Mouse (Mus musculus): ENCODE results near the gene Tm9sf4.

Gene Tm9sf4

DNA sequence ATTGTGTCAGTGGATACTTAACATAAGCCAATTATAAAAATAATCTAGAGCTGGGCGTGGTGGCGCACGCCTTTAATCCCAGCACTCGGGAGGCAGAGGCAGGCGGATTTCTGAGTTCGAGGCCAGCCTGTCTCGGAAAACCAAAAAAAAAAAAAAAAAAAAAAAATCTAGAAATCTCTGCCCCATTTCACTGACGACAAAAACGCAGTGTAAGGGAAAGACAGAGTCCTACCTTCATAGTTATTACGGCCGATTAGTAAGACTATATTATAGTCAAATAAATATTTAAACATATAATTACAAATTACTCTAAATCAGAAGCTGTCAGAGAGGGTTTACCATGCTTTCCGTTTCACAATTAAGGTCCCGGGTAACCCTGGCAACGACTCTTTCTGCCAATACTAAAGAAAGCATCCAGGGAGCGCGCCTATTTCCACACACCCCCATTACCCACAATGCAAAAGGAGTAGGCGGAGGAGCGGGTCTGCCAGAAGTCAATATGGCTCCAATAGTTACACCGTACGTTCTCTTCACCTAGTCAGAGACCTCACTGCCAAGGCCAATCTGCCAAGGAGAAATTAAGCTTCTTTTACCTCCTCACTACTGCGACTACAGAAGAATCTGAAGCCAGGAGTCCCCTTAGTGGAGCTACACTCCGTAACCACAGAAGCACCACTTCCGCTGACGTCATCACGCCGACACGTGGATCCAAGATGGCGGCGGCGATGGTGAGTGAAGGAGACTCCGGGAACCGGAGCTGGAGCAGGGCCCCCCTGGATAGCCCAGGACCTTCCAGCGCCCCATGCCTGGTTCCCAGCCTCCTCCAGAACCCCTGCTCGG is at the start of gene Tm9sf4:
TSS of gene Tm9sf4 (plus strand) at position 460 of the 840 bp plus-strand sequence.
- ATAC-seq (ENCODE audit: insufficient number of reproducible peaks, low FRiP score, low TSS enrichment), result peak; percentile 90

GRCm38 (mm10) chr2:153115679-153116081 is 45.4 kb upstream of the Tm9sf4 start:
- ATAC-seq (ENCODE audit: insufficient number of reproducible peaks, low FRiP score, low TSS enrichment), result no peak

GRCm38 (mm10) chr2:153117051-153117486 is 44.0 kb upstream of the Tm9sf4 start:
- no peak for ATAC-seq (ENCODE audit: insufficient number of reproducible peaks, low FRiP score, low TSS enrichment)

DNA sequence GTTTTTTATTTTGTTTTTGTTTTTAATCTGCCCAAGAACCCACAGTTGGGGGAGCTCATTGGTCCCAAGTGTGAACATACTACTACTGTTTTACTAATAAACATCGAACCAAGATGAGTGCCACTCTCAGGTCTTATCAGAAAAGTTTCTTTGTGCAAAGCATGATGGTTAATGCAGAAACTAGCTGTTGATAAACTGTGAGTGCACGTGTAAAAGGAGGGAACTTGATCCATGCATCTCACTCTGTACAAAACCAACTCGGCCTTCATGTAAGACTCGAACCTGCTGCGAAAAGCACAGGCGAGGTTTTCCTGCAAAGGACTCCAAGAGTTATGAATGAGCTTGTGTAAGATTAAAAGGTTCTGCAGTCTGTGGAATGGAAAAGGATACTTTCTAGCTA is 41.6 kb upstream of the Tm9sf4 start:
- ATAC-seq (ENCODE audit: insufficient number of reproducible peaks, low FRiP score, low TSS enrichment), result no peak

DNA sequence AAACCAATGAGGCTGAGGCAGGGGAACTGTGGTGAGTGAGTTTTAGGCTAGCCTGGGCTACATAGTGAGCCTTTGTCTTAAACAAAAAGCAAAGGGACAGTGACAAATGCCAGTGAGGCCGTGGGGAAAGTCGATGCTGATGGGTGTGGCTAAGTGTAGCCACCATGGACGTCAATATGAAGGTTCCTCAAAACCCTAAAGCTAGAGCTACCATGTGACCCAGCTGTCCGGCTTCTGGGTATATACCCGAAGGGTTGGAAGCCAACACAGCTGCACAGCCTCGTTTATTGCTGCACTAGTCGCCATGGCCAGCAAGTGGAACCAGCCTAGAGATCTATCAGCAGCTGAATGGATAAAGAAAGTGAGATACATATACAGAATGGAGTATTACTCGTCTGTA is 41.0 kb upstream of the Tm9sf4 start:
- no peak for ATAC-seq (ENCODE audit: insufficient number of reproducible peaks, low FRiP score, low TSS enrichment)

- no peak for ATAC-seq (ENCODE audit: insufficient number of reproducible peaks, low FRiP score, low TSS enrichment)
These were observed 39.1 kb upstream of the Tm9sf4 start for GRCm38 (mm10) chr2:153121821-153122615.

GRCm38 (mm10) chr2:153122701-153123100 is 38.4 kb upstream of the Tm9sf4 start:
- no peak for ATAC-seq (ENCODE audit: insufficient number of reproducible peaks, low FRiP score, low TSS enrichment)

DNA sequence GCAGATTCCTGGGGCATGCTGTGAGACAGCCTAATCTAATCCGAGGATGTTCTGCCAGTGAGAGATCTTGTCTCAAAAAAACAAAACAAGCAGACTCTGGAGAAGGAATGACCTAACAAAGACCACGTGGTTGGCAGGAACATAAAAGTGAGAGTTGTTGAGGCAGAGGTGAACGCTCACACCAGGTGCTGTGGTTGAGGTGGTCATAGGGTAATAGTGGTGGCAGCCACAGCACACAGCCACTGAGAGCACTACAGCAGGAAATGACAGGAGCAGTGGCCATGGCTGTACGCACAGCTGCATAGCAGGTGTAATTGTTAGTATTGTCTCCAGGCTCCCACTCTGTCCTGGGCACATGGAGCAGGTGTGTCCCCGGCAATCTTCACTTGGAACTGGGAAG is 35.2 kb upstream of the Tm9sf4 start:
- ATAC-seq (ENCODE audit: insufficient number of reproducible peaks, low FRiP score, low TSS enrichment), result no peak

- no peak for ATAC-seq (ENCODE audit: insufficient number of reproducible peaks, low FRiP score, low TSS enrichment)
These were observed 30.1 kb upstream of the Tm9sf4 start for GRCm38 (mm10) chr2:153131019-153131418.

DNA sequence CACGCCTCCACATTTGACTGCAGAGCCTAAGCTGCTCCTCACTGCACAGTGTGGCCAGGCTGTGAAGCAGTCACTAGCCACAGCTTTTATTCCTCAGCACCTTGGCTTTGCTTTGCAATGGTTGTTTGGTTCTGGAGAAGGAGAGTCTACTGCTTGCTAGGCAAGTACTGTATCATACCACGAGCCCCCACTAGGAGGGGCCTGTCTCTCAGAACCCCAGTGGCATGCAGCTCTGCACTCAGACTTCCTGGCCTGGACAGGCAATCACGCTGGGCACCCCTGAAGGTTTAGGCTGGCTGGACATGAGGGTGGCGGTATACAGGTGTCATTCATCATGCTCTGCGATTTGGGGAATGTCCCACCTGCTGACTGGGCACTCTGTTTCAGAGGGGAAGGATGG is 26.9 kb upstream of the Tm9sf4 start:
- ATAC-seq (ENCODE audit: insufficient number of reproducible peaks, low FRiP score, low TSS enrichment), result no peak

DNA sequence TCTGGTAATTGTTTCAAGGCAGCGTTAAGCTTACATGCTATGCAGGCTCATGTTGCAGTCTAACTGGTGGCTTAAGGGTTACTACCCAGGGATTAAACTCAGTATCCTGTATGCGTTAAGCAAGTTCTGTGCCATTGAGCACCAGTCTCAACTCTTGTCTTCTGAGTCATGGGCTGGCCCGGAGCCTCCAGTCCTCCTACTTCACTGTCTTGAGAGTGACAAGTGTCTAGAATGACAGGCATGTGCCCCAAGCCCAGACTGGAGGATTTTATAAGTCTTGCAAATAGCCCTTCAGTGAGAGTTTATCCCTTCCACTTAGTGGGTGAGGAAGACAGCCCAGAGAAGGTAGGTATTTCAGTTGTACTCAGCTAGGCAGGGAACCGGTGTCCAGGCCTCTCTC is 24.9 kb upstream of the Tm9sf4 start:
- ATAC-seq (ENCODE audit: insufficient number of reproducible peaks, low FRiP score, low TSS enrichment), result no peak

DNA sequence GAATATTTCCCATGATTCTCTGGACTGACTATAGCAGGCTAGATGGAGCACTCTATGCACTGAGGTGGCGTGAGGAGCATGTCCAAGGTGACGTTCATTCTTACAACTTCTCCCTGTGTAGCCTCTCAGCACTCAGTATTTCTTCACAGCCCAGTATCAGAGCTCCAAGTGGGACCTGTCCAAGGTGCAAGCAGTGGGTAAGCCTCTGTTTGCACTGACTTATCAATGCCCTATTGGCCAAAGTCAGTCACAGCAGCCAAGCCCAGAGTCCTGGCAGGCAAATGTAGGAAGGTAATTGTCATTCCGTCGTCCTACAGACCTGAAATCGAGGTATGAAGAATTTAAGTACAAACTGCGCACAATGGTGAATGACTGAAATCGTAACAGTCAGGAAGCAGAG is 21.9 kb upstream of the Tm9sf4 start:
- no peak for ATAC-seq (ENCODE audit: insufficient number of reproducible peaks, low FRiP score, low TSS enrichment)

DNA sequence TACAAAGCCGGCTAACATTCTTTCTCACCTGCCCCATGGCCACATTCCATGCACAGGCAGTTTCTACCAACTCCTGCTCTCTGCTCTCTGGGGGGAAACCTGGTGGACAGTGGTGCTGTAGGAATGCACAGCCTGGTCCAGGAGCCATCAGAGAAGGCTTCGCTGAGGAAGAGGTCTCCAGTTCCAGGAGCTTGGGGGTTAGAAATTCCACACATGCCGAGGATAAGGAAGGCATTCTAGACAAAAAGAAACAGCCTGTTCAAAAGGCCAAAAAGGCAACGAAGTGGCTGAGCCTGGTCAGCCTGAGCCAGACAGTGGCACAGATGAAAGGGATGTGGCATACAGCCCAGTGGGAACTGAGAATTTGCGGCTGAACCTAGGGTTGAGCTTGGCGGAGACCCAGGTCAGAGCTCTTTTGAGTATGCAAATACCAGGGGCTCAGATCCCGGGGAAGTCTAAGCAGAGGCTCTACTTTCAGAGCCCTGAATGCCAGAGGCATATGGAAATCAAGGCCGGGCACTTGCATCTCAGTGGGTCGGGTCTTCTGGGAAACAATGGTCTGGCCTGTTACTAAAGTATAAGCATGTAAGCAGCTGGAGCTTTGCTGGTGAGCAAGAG is 21.0 kb upstream of the Tm9sf4 start:
- no peak for ATAC-seq (ENCODE audit: insufficient number of reproducible peaks, low FRiP score, low TSS enrichment)

DNA sequence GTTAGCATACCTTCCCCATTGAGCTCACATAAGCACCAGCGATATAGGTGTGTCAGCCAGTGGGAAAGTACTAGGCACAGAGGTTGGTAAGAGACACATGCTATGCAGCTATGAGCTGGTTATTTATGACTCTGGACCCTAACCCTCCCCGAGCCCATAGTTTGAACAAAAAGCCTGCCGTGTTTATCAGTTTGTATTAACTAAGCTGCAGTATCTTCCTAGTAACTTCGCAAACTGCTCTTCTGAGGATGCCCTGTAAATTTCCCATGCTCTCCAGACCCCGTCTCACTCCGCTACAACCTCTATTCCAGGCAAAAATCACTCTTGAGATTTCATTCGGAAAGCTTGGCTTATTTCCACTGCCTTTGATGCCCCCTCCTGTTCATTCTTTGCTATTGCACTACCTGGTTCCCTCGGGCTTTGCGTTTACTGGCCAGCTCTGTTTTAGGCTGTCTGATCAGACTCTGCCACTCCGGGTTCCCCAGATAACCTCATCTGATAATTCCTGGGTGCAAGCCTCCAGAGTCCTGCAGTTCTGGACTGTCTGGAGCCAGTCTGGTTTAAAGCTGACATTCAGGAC is 18.4 kb upstream of the Tm9sf4 start:
- ATAC-seq (ENCODE audit: insufficient number of reproducible peaks, low FRiP score, low TSS enrichment), result 0 out of 2 replicates have a peak, but pooled peaks have one; percentile 22

DNA sequence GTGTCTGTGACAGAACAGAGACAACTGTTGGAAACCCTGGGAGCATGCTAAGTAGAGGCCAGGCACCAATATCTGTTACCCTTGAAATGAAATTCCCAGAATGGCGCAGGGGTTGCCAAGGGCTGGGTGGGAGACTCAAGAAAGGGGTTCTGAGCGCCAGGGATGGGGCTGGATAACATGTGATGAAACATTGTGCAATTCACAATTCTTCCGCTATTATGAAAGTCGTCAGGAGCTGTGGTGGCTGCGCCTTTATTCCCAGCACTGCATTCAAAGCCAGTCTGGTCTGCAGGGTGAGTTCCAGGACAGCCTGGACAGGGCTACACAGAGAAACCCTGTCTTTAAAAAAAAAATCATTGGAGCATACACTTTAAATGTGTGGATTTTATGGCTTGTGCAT is 15.8 kb upstream of the Tm9sf4 start:
- no peak for ATAC-seq (ENCODE audit: insufficient number of reproducible peaks, low FRiP score, low TSS enrichment)

GRCm38 (mm10) chr2:153147236-153147635 is 13.9 kb upstream of the Tm9sf4 start:
- ATAC-seq (ENCODE audit: insufficient number of reproducible peaks, low FRiP score, low TSS enrichment), result no peak

DNA sequence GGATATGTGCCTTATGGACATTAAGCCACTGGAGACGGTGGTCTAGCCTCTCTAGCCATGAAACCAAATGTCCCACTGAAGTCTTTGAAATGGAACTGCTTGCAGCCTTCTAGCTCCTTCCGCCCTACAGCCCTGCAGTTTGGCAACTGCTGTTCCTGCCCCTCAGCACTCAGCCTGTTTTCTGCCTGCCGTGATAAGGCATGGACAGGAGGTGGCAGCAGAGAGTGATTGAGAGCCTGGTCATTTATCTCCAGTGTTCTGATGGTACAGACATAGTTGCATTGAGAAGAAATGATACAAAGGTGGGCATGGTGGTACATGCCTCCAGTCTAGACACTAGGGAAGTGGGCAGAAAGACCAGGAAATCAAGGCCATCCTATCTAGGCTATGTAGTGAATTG is 13.4 kb upstream of the Tm9sf4 start:
- peak; percentile 53 for ATAC-seq (ENCODE audit: insufficient number of reproducible peaks, low FRiP score, low TSS enrichment)

- ATAC-seq (ENCODE audit: insufficient number of reproducible peaks, low FRiP score, low TSS enrichment), result no peak
These were observed 11.4 kb upstream of the Tm9sf4 start for GRCm38 (mm10) chr2:153149742-153150141.

DNA sequence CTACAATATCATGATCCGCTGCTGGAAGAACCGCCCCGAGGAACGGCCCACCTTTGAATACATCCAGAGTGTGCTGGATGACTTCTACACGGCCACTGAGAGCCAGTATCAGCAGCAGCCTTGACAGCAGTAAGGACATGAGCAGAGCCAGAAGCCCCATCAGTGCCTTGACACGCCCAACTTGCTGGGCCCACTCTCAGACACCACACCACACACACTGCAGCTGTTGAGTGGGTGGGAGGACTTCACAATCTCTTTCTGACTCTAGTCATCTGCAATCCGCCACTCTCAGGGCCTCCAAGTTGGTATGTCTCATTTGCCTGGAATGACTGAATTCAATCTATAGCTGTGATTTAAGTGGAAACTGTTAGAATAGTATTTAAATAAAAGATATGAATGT is 10.1 kb upstream of the Tm9sf4 start:
- ATAC-seq (ENCODE audit: insufficient number of reproducible peaks, low FRiP score, low TSS enrichment), result no peak

DNA sequence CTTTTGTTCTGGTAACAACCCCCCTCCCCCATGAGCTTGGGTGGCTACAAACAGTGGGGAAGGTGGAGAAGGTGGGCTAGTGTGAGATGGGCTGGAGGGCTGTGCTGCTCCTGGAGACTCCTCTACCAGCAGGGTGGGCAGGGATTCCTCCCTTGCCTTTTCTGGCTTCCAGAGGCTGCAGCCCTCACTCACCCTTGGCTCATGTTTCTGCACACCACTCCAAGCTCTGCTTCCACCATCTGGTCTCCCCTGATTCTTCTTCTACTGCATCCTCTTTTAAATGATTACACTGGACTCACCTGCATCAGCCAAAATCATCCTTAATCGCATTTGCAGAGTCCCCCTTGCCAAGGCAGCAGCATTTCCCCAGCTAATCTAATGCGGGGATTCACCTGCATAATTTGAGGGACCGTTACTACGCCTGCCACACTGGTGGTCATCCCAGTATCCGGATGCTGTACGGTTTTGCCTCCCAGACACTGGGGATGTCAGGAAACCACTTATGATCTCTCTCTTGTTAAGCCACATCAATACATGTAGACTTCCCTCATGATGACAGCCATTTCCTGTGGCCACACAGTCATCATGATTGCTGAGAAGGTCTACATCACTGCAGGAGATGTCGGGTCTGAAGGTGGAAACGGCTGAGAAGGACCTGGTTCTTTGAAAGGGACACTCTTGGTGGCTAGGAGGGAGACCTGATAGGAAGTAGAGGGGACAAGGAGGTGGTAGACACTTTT is 9.0 kb upstream of the Tm9sf4 start:
- no peak for ATAC-seq (ENCODE audit: insufficient number of reproducible peaks, low FRiP score, low TSS enrichment)
